Mouse (Mus musculus) heart, adult 10 weeks (tissue): ENCODE measurements around the gene Ilkap. TPM values are rescaled to one million over a fixed set of nuclear protein-coding genes. Genes with fewer than 3 reads are reported as not detected.

Source experiments
- polyA plus RNA-seq: library from polyadenylated mRNA; stranded (reverse); fragments of 350-450 nt; fragmentation: Illumina TruSeq; extraction: RNeasy Lipid Tissue Mini Kit (QIAGEN cat#74804); gene quantifications from one replicate; pipeline ENCODE4 v1.2.3, GENCODE M21; 2014; ENCODE audit warnings: low read depth, low replicate concordance

The Ilkap gene
- polyA plus RNA-seq: 66.3 TPM

GRCm38 (mm10) chr1:91398260-91399062 is at the start of gene Ilkap:
Gene Ilkap, minus strand, starts transcription at chr1:91398815.

GRCm38 (mm10) chr1:91413898-91414594 is 15.4 kb upstream of the Ilkap start, which contains the start of gene Hes6:
Gene Hes6, minus strand, starts transcription at chr1:91414038.

GRCm38 (mm10) chr1:91366215-91367108 is 32.2 kb downstream of the Ilkap start, which contains the start of gene Erfe:
Gene Erfe, plus strand, starts transcription at chr1:91366430.

GRCm38 (mm10) chr1:91350841-91351240 is 47.8 kb downstream of the Ilkap start, which contains the start of gene Klhl30:
Gene Klhl30, plus strand, starts transcription at chr1:91351016.

Other genes starting within 250 kb of the Ilkap start
- 10.2 TPM for gene Ramp1, start 219.0 kb downstream of the Ilkap start, polyA plus RNA-seq
- gene Ube2f, start 148.5 kb downstream of the Ilkap start, polyA plus RNA-seq: 48.3 TPM
- gene Scly, start 100.5 kb downstream of the Ilkap start, polyA plus RNA-seq: 15.4 TPM
- not detected for gene Espnl, start 76.7 kb downstream of the Ilkap start, polyA plus RNA-seq
- 45.7 TPM for gene Klhl30, start 47.8 kb downstream of the Ilkap start, polyA plus RNA-seq
- not detected for gene Erfe, start 32.4 kb downstream of the Ilkap start, polyA plus RNA-seq
- 20.9 TPM for gene Hes6, start 15.2 kb upstream of the Ilkap start, polyA plus RNA-seq
- 3.0 TPM for gene Per2, start 60.5 kb upstream of the Ilkap start, polyA plus RNA-seq
- gene Traf3ip1, start 95.8 kb upstream of the Ilkap start, polyA plus RNA-seq: 7.3 TPM
- gene Asb1, start 141.7 kb upstream of the Ilkap start, polyA plus RNA-seq: 12.3 TPM